Mouse (Mus musculus): ENCODE measurements around the gene Nxn.

DNA sequence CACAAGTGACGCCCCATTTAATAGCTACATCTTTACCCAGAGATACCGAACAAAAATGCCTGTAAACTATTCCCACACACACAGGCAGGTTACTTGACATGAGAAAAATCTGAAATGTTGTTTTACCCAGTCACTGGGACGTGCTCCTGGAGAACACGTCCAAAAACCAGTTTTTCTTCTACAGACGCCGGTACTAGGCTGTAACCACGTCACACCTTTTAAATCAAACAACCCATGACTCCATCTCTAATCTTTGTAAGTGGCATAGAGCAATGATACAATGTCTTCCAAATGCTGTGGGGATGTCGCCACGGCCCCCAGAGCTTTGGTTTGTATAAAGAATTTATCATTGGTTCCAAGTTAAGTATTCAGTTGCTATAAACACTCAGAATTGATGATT, 61.7 kb downstream of the Nxn start:
- TF ChIP-seq CTCF (IDR thresholded peaks at IDR 0.05; ENCODE audit: low read depth, low read length) (no peak), POLR2AphosphoS5 (IDR thresholded peaks at IDR 0.05; ENCODE audit: insufficient replicate concordance, low read depth, low read length) (no peak)
